Mouse (Mus musculus): Measurements from ENCODE around the gene Rps18. TPM values are rescaled to one million over a fixed set of nuclear protein-coding genes. Genes with fewer than 3 reads are reported as not detected.
"Not testable (repeated sequence)": the region's sequence is repeated elsewhere in the genome, so short reads cannot be mapped to it uniquely, and the experiment has no call there.

The Rps18 gene
- polyA plus RNA-seq (2011; ENCODE audit: insufficient read length, low read depth, missing spikeins), result 1,572 and 1,668 TPM in 2 replicates

GRCm38 (mm10) chr17:33955555-33956214 lies at the start of gene Rps18, which contains the start of gene Vps52:
Gene Rps18, minus strand, starts transcription at chr17:33956001.
Gene Vps52, plus strand, starts transcription at chr17:33955812.
- TF ChIP-seq POLR2A (IDR thresholded peaks at IDR 0.05; ENCODE audit: low read depth, low read length) (peak; percentile 97), CTCF (IDR thresholded peaks at IDR 0.05; ENCODE audit: borderline replicate concordance, insufficient read depth, low read length) (no peak)
- Histone ChIP-seq H3K4me3 (ENCODE audit: insufficient read depth, low read length) (peak within 1 kb of the TSS; percentile 91), H3K27ac (ENCODE audit: insufficient read depth, low read length) (peak within 1 kb of the TSS; percentile 76), H3K4me1 (ENCODE audit: control insufficient read depth, insufficient read depth, low read length) (peaks cover 8% of the 10 kb centered on the region)

- no peak for TF ChIP-seq CTCF (IDR thresholded peaks at IDR 0.05; ENCODE audit: borderline replicate concordance, insufficient read depth, low read length)
- TF ChIP-seq POLR2A (IDR thresholded peaks at IDR 0.05; ENCODE audit: low read depth, low read length), result no peak
- Histone ChIP-seq H3K4me1 (ENCODE audit: control insufficient read depth, insufficient read depth, low read length) (no peaks in the 10 kb centered on the region), H3K4me3 (ENCODE audit: insufficient read depth, low read length) (no peak overlapping the region)
These were observed 47.6 kb upstream of the Rps18 start for GRCm38 (mm10) chr17:34003426-34003825.

GRCm38 (mm10) chr17:34000796-34001195 lies 45.0 kb upstream of the Rps18 start:
- not testable (repeated sequence) for H3K4me1 ChIP-seq (ENCODE audit: control insufficient read depth, insufficient read depth, low read length); H3K27ac ChIP-seq (ENCODE audit: insufficient read depth, low read length); H3K4me3 ChIP-seq (ENCODE audit: insufficient read depth, low read length)

More at GRCm38 (mm10) chr17:34003426-34003825, 47.6 kb upstream of the Rps18 start:
- no peak overlapping the region for H3K27ac ChIP-seq (ENCODE audit: insufficient read depth, low read length)

GRCm38 (mm10) chr17:34000150-34000537 lies 44.3 kb upstream of the Rps18 start, which contains the start of gene H2-K1:
Gene H2-K1, minus strand, starts transcription at chr17:34000347.
- no peak for TF ChIP-seq CTCF (IDR thresholded peaks at IDR 0.05; ENCODE audit: borderline replicate concordance, insufficient read depth, low read length)
- TF ChIP-seq POLR2A (IDR thresholded peaks at IDR 0.05; ENCODE audit: low read depth, low read length), result peak; percentile 96
- no peaks in the 10 kb centered on the region for H3K4me1 ChIP-seq (ENCODE audit: control insufficient read depth, insufficient read depth, low read length)
- peak within 1 kb of the TSS; percentile 57 for H3K4me3 ChIP-seq (ENCODE audit: insufficient read depth, low read length)
- no peak within 1 kb of the TSS for H3K27ac ChIP-seq (ENCODE audit: insufficient read depth, low read length)

GRCm38 (mm10) chr17:33999341-34000149 lies 43.7 kb upstream of the Rps18 start:
- no peaks in the 10 kb centered on the region for H3K4me1 ChIP-seq (ENCODE audit: control insufficient read depth, insufficient read depth, low read length)
- H3K27ac ChIP-seq (ENCODE audit: insufficient read depth, low read length), result no peak overlapping the region
- H3K4me3 ChIP-seq (ENCODE audit: insufficient read depth, low read length), result peak overlapping the region; percentile 57
- TF ChIP-seq POLR2A (IDR thresholded peaks at IDR 0.05; ENCODE audit: low read depth, low read length) (no peak), CTCF (IDR thresholded peaks at IDR 0.05; ENCODE audit: borderline replicate concordance, insufficient read depth, low read length) (no peak)

GRCm38 (mm10) chr17:33998697-33999096 lies 42.9 kb upstream of the Rps18 start:
- H3K4me3 ChIP-seq (ENCODE audit: insufficient read depth, low read length), result peak overlapping the region; percentile 57; the same call in 1 of the 2 replicates
- not testable (repeated sequence) for H3K4me1 ChIP-seq (ENCODE audit: control insufficient read depth, insufficient read depth, low read length); H3K27ac ChIP-seq (ENCODE audit: insufficient read depth, low read length)

- not testable (repeated sequence) for H3K27ac ChIP-seq (ENCODE audit: insufficient read depth, low read length); H3K4me3 ChIP-seq (ENCODE audit: insufficient read depth, low read length); H3K4me1 ChIP-seq (ENCODE audit: control insufficient read depth, insufficient read depth, low read length)
These were observed 41.2 kb upstream of the Rps18 start for GRCm38 (mm10) chr17:33997025-33997424.

- no peaks in the 10 kb centered on the region for H3K4me1 ChIP-seq (ENCODE audit: control insufficient read depth, insufficient read depth, low read length)
- no peak for TF ChIP-seq CTCF (IDR thresholded peaks at IDR 0.05; ENCODE audit: borderline replicate concordance, insufficient read depth, low read length)
- TF ChIP-seq POLR2A (IDR thresholded peaks at IDR 0.05; ENCODE audit: low read depth, low read length), result no peak
These were observed 39.9 kb upstream of the Rps18 start for GRCm38 (mm10) chr17:33995651-33996050.

GRCm38 (mm10) chr17:33994959-33995358 lies 39.2 kb upstream of the Rps18 start:
- no peak for TF ChIP-seq CTCF (IDR thresholded peaks at IDR 0.05; ENCODE audit: borderline replicate concordance, insufficient read depth, low read length)
- no peaks in the 10 kb centered on the region for H3K4me1 ChIP-seq (ENCODE audit: control insufficient read depth, insufficient read depth, low read length)
- no peak overlapping the region for H3K27ac ChIP-seq (ENCODE audit: insufficient read depth, low read length)
- no peak overlapping the region for H3K4me3 ChIP-seq (ENCODE audit: insufficient read depth, low read length)

More at GRCm38 (mm10) chr17:33995651-33996050, 39.9 kb upstream of the Rps18 start:
- Histone ChIP-seq H3K4me3 (ENCODE audit: insufficient read depth, low read length) (no peak overlapping the region), H3K27ac (ENCODE audit: insufficient read depth, low read length) (no peak overlapping the region)

Data from embryonic fibroblast, embryonic 13.5 days (primary cell).